Mouse (Mus musculus) hindbrain, embryonic 15.5 days (tissue): Measurements from ENCODE around the gene Platr17. TPM values are rescaled to one million over a fixed set of nuclear protein-coding genes. Genes with fewer than 3 reads are reported as not detected.

Experiments
- ATAC-seq: fragments of 200-750 bp; cut with Nextera tagmentation; 2 replicates; pipeline ENCODE4 v1.8.0; 2017; ENCODE audit warnings: low read depth, moderate number of reproducible peaks, moderate TSS enrichment; ENCODE audit not compliant: low FRiP score
- H3K27ac ChIP-seq: fragments of 300-500 bp; sonication (generic); replicated peaks from 2 replicates; pipeline ENCODE4 v1.5.1; 2015; ENCODE audit warnings: mild to moderate bottlenecking, inconsistent platforms
- H3K27me3 ChIP-seq: fragments of 300-500 bp; sonication (generic); 2 replicates; pipeline ENCODE4 v1.6.1; 2015; ENCODE audit warnings: control low read depth, inconsistent platforms
- H3K36me3 ChIP-seq: fragments of 300-500 bp; sonication (generic); 2 replicates; pipeline ENCODE4 v1.6.1; 2015; ENCODE audit warnings: control low read depth, inconsistent platforms
- H3K4me1 ChIP-seq: fragments of 300-500 bp; sonication (generic); replicated peaks from 2 replicates; pipeline ENCODE4 v1.6.1; 2015; ENCODE audit warnings: control low read depth, inconsistent platforms
- H3K4me2 ChIP-seq: fragments of 300-500 bp; sonication (generic); 2 replicates; pipeline ENCODE4 v1.6.1; 2015; ENCODE audit warnings: moderate library complexity, mild to moderate bottlenecking, inconsistent platforms
- H3K4me3 ChIP-seq: fragments of 300-500 bp; sonication (generic); 2 replicates; pipeline ENCODE4 v1.5.1; 2015; ENCODE audit warnings: mild to moderate bottlenecking, inconsistent platforms
- H3K9ac ChIP-seq: fragments of 300-500 bp; sonication (generic); 2 replicates; pipeline ENCODE4 v1.6.1; 2015; ENCODE audit warnings: inconsistent platforms
- H3K9me3 ChIP-seq: fragments of 300-500 bp; sonication (generic); 2 replicates; pipeline ENCODE4 v1.6.1; 2016; ENCODE audit warnings: control low read depth, inconsistent platforms
- WGBS: fragments of 180-500 bp; shearing (Covaris S2); methylation state at CpG from one replicate; pipeline ENCODE4 v1.1.7; 2015; 5-methylcytosine and 5-hydroxymethylcytosine counted together
- polyA plus RNA-seq: library from polyadenylated mRNA; unstranded; fragments of >200 nt; fragmentation: Nextera tagmentation; extraction: Ambion mirVana; gene quantifications from 2 replicates; pipeline ENCODE4 v1.2.1, GENCODE M21; 2015

The Platr17 gene
- polyA plus RNA-seq, 1 experiment from 2014 or later, result 0.26 TPM

DNA sequence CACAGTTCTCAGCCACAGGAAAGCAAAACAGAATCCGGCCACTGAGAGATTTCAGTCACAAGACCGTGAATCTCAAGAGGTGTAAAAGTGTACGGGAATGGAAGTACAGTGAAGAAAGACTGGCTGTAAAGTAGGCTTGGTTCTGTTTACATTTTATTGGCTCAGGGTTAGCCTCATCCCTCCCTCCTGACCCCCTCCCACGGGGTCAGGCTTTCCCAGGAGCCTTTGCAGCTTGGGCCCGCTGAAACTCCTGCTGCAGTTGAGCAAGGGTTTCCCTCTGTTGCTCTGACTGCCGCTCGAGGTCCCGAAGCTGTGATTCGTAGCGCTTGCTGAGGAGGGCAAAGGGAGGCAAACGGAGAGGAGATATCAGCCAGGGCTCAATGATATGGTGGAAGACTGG lies 33.8 kb downstream of the Platr17 start:
- no peak for ATAC-seq
- no peak overlapping the region for H3K9ac ChIP-seq
- peak overlapping the region; percentile 97 for H3K4me2 ChIP-seq
- 86% methylated on average over 11 of the region's 11 CpGs for WGBS
- peaks cover 23% of the 10 kb centered on the region for H3K4me1 ChIP-seq
- H3K36me3 ChIP-seq, result peaks cover 11% of the 10 kb centered on the region; the same call in 1 of the 2 replicates
- no peaks in the 10 kb centered on the region for H3K9me3 ChIP-seq
- peak overlapping the region; percentile 85; the same call in 1 of the 2 replicates for H3K4me3 ChIP-seq
- no peak overlapping the region for H3K27ac ChIP-seq
- H3K27me3 ChIP-seq, result no peaks in the 10 kb centered on the region

DNA sequence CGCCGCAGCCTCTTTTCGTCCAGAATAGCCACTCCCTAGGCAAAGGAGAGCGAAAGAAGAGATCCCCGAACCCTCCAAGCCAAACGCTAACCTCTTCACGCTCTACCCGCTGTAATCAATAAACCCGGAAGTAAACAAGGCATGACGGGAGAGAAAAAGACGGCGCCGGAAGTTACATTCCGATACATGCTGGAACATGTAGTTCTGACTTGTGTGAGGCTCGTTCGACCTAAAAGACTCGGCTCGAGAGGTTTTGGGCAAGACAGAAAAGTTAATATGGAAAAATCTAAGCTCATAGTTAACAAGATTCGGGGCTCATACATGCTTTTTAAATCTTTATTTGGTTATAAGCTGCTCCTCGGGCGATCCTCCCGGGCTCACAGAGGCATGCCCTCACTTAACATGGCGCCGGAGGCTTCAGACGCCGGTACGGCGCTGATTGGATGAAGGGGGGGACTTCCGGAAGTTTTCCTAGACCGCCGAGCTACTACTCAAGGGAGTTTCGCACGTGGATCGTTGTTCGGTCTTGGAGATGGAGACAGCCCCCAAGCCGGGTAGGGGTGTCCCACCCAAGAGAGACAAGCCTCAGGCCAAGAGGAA lies 35.4 kb downstream of the Platr17 start, which contains the start of the genes Pfdn6 and Wdr46:
Pfdn6 (minus strand) TSS at position 138 of the 600 bp plus-strand sequence.
Wdr46 (plus strand) TSS at position 455 of the 600 bp plus-strand sequence.
- peak within 1 kb of the TSS; percentile 80 for H3K9ac ChIP-seq
- H3K4me2 ChIP-seq, result peak within 1 kb of the TSS; percentile 97
- peak within 1 kb of the TSS; percentile 85 for H3K4me3 ChIP-seq
- peak; percentile 91 for ATAC-seq
- H3K27me3 ChIP-seq, result no peaks in the 10 kb centered on the region
- H3K27ac ChIP-seq, result peak within 1 kb of the TSS; percentile 57
- WGBS, result under 1% methylated on average over 36 of the region's 36 CpGs
- peaks cover 21% of the 10 kb centered on the region for H3K36me3 ChIP-seq
- H3K4me1 ChIP-seq, result peaks cover 23% of the 10 kb centered on the region
- no peaks in the 10 kb centered on the region for H3K9me3 ChIP-seq

DNA sequence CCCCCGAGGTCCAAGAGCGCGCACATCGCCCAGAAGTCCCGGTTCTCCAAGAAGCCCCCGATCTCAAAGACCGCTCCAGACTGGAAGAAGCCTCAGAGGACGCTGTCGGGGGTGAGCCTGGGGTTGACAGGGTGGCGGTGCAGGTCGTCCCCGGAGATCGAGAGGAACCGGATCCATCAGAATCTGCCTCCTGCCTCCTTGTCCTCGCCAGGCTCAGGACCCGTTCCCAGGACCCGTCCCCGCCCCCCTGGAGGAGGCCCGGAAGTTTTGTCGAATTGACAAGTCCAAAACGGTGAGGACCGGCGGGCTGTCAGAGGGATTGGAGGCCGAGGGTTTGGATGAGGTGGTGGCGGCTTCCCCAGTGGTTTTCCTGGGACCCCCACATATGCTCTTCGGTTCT lies 36.0 kb downstream of the Platr17 start:
- peaks cover 28% of the 10 kb centered on the region for H3K36me3 ChIP-seq
- H3K4me1 ChIP-seq, result peaks cover 23% of the 10 kb centered on the region
- peak overlapping the region; percentile 97 for H3K4me2 ChIP-seq
- no peaks in the 10 kb centered on the region for H3K9me3 ChIP-seq
- 0 out of 2 replicates have a peak overlapping the region, but pooled peaks have one; percentile 57 for H3K27ac ChIP-seq
- H3K4me3 ChIP-seq, result peak overlapping the region; percentile 85
- WGBS, result 2% methylated on average over 26 of the region's 26 CpGs
- H3K27me3 ChIP-seq, result no peaks in the 10 kb centered on the region
- ATAC-seq, result peak; percentile 14; the same call in 1 of the 2 replicates
- peak overlapping the region; percentile 80 for H3K9ac ChIP-seq

DNA sequence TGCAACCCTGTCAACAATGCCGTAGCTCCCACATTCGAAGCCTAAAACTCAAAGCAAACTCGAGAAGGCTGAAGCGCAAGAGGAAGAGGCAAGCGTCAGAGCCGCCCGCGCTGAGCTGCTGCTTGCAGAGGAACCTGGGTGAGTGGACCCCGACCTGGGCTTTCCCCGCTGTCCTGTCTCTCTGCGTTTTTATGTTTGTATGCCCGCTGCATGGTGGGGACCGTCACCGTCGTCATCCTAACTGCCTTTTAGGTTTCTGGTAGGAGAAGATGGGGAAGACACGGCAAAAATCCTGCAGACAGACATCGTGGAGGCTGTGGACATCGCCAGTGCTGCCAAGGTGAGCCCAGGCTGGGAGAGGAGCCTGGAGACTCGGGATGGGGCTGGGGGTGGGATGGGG lies 36.4 kb downstream of the Platr17 start:
- H3K4me1 ChIP-seq, result peaks cover 23% of the 10 kb centered on the region
- peak overlapping the region; percentile 85 for H3K4me3 ChIP-seq
- H3K27ac ChIP-seq, result no peak overlapping the region
- H3K4me2 ChIP-seq, result peak overlapping the region; percentile 97
- 66% methylated on average over 19 of the region's 19 CpGs for WGBS
- ATAC-seq, result no peak
- no peaks in the 10 kb centered on the region for H3K27me3 ChIP-seq
- H3K9me3 ChIP-seq, result no peaks in the 10 kb centered on the region
- H3K9ac ChIP-seq, result peak overlapping the region; percentile 80
- peaks cover 32% of the 10 kb centered on the region for H3K36me3 ChIP-seq

DNA sequence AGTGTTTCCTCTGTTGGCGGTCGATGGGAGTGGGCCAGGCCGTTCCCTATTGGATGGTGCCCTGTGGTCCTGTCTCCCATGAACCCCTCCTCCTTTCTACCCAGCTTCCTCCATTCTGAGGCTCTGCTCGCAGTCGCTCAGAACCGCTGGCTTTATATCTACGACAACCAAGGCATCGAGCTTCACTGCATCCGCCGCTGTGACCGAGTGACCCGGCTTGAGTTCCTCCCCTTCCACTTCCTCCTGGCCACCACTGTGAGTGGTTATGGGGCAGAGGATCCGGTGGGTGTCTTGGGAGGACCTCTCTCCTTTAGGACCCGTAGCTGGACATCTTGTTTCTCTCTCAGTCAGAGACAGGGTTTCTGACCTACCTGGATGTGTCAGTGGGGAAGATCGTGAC lies 38.5 kb downstream of the Platr17 start:
- no peaks in the 10 kb centered on the region for H3K9me3 ChIP-seq
- H3K4me2 ChIP-seq, result no peak overlapping the region
- H3K27me3 ChIP-seq, result no peaks in the 10 kb centered on the region
- H3K4me3 ChIP-seq, result no peak overlapping the region
- H3K9ac ChIP-seq, result no peak overlapping the region
- 96% methylated on average over 15 of the region's 15 CpGs for WGBS
- no peak overlapping the region for H3K27ac ChIP-seq
- peaks cover 34% of the 10 kb centered on the region for H3K36me3 ChIP-seq
- no peak for ATAC-seq
- peaks cover 23% of the 10 kb centered on the region for H3K4me1 ChIP-seq

DNA sequence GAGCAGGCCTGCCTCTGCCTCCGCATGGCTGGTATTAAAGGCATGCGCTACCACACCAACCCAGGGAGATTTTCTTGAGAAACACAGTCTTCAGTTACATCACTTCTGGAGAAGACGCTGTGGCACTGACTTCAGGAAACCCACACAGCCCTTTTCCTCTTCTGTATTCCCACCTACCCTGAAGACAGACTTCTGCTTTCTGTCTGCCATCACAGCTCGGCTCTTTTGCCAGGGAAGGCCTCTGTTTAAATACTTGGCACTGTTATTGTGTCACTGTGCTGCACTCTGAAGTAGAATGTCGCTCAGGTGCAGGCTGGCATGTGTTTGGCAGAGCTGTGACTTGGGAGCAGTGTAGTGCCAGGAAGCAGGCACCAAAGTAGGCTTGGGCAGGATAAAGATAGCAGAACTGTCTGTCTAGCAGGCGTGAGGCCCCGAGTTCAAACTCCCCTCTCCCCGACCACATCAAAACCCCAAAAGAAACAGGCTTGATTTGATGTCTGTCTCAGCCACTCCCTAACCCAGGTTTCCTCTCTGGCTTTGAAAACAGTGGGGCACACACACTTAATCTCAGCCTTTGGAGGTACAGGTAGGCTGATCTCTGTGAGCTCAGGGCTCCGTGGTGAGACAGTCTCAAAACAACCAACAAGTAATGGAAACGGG lies 42.6 kb downstream of the Platr17 start:
- WGBS, result 95% methylated on average over 10 of the region's 10 CpGs
- H3K36me3 ChIP-seq, result peaks cover 50% of the 10 kb centered on the region

DNA sequence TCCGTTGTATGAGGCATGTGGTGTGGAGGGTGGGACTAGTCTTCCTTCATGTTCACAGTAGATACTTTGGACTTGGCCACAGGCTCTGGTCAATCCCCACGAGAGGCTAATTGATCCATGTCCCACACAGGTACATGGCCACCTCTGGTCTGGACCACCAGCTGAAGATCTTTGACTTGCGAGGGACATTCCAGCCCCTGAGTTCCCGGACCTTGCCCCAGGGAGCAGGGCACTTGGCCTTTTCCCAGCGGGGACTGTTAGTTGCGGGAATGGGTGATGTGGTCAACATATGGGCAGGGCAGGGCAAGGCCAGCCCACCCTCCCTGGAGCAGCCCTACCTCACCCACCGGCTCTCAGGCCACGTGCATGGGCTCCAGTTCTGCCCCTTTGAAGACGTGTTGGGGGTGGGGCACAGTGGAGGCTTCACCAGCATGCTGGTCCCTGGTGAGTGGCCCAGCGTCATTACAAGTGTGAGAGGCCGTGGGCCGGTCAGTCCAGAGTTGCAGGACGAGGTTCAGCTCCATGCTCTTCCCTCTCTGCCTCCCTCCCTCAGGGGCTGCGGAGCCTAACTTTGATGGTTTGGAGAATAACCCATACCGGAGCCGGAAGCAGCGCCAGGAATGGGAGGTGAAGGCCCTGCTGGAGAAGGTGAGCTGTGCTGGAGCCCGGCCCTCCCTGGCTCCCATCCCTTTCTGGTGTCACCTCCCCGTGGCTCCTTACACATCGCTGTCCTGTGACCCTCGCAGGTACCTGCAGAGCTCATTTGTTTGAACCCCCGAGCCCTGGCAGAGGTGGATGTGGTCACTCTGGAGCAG lies 43.4 kb downstream of the Platr17 start:
- no peaks in the 10 kb centered on the region for H3K9me3 ChIP-seq
- H3K27ac ChIP-seq, result no peak overlapping the region
- no peaks in the 10 kb centered on the region for H3K27me3 ChIP-seq
- ATAC-seq, result no peak
- H3K4me3 ChIP-seq, result no peak overlapping the region
- peaks cover 45% of the 10 kb centered on the region for H3K4me1 ChIP-seq
- no peak overlapping the region for H3K9ac ChIP-seq
- H3K36me3 ChIP-seq, result peaks cover 57% of the 10 kb centered on the region
- no peak overlapping the region for H3K4me2 ChIP-seq
- WGBS, result 88% methylated on average over 22 of the region's 22 CpGs

More for the DNA sequence above, 42.6 kb downstream of the Platr17 start:
- Histone ChIP-seq H3K27ac (no peak overlapping the region), H3K27me3 (no peaks in the 10 kb centered on the region), H3K9me3 (no peaks in the 10 kb centered on the region), H3K4me3 (no peak overlapping the region), H3K9ac (no peak overlapping the region), H3K4me2 (no peak overlapping the region), H3K4me1 (peaks cover 37% of the 10 kb centered on the region)
- ATAC-seq, result no peak

DNA sequence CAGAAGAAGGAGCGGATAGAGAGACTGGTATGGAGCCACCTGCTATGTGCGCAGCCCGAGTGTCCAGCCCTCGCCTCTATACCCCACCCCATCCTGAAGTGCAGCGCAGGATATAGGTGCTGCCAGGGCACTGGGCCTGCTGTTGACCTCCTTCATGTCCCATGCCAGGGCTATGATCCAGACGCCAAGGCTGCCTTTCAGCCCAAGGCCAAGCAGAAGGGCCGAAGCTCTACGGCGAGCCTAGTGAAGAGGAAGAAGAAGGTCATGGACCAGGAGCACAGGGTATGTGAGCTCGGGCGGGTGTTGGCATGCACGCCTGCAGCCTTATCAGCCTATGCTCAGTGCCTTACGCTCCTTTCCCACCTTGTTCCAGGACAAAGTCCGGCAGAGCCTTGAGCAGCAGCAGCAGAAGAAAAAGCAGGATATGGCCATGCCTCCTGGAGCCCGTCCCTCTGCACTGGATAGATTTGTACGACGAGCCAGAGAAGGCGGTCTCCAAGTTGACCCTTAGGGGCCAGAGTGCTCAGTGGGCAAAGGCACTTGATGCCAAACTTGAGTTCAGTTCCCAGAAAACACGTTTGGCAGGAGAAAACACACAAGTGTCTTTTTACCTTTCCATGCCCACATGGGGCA lies 44.1 kb downstream of the Platr17 start:
- H3K4me1 ChIP-seq, result peaks cover 52% of the 10 kb centered on the region
- no peak overlapping the region; the same call in 1 of the 2 replicates for H3K4me3 ChIP-seq
- H3K27me3 ChIP-seq, result no peaks in the 10 kb centered on the region
- H3K9me3 ChIP-seq, result no peaks in the 10 kb centered on the region
- ATAC-seq, result no peak
- H3K27ac ChIP-seq, result no peak overlapping the region
- WGBS, result 91% methylated on average over 19 of the region's 19 CpGs
- H3K9ac ChIP-seq, result no peak overlapping the region
- H3K36me3 ChIP-seq, result peaks cover 58% of the 10 kb centered on the region
- H3K4me2 ChIP-seq, result no peak overlapping the region

DNA sequence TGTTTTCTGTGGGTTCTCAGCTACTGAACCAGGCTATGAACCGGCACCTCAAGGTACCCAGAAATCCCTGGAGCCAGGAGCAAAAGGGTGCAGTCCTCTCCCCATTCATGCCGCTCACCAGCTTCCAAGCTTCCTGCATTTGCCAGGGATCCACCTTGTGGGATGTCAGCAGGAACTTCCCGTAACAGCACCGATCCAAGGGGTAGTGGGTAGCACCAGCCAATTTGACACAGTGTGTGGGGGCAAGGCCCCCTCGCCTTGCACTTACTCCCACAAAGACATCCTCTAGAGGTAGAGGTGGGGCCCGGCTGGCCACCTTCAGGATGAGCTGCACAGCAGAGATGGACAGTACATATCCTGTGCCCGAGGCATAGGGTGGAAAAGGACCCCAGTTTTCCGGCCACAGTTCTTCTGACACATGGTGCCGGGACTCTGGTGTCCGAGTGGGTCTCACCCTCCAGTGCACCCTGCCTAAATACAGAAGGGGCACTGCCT lies 45.2 kb downstream of the Platr17 start:
- peaks cover 61% of the 10 kb centered on the region for H3K4me1 ChIP-seq
- no peak; the same call in 1 of the 2 replicates for ATAC-seq
- no peaks in the 10 kb centered on the region for H3K9me3 ChIP-seq
- H3K36me3 ChIP-seq, result peaks cover 51% of the 10 kb centered on the region
- H3K9ac ChIP-seq, result peak overlapping the region; percentile 61
- WGBS, result 78% methylated on average over 10 of the region's 10 CpGs
- H3K27me3 ChIP-seq, result no peaks in the 10 kb centered on the region
- H3K27ac ChIP-seq, result peak overlapping the region; percentile 91
- H3K4me3 ChIP-seq, result peak overlapping the region; percentile 49
- H3K4me2 ChIP-seq, result peak overlapping the region; percentile 83

DNA sequence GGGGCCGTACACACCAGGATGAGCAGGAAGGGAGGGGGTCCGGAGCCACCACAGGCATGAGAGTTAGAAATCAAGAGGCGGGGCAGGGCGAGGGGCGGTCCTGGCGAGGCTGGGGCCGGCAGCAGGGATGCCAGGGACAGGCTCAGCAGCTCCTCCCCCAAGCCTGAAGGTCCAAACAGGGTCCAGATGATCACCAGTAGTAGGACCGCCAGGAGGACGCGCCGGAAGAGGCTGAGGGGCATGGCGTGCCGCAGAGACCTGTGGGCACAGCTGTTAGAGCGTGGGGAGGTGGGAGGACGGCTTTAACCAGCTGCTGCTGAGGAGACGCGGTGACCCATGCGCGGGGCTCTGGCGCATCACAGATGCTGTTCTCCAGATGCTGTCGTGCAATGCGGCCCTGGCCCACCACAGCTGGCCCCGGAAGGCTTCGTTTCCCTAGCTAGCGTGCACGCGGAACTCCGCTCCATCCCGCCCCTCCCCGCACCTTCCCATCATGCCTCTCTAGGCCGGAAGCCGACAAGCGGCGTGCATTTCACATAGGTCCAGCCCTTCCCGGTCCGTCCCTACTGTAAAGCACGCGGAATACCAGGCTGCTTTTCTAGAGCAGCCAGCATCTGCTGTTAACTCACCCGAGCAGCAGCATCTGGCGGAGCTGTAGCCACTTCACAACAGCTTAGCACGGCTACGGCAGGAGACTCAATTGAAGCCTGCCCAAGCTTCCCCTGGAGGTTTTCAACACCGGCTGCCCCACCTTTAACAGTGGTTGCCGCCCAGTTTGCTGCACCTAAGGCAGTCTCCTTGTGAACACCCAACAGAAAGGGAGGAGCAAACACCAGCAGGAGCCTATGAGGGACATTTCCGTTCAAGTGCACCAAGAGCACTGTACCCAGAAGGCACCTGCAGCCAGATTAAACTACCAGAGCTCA lies 46.3 kb downstream of the Platr17 start, which contains the start of gene B3galt4:
B3galt4 (minus strand) TSS at position 468 of the 926 bp plus-strand sequence.
- Histone ChIP-seq H3K4me3 (peak within 1 kb of the TSS; percentile 49), H3K9ac (peak within 1 kb of the TSS; percentile 61), H3K9me3 (no peaks in the 10 kb centered on the region), H3K27ac (peak within 1 kb of the TSS; percentile 91), H3K4me2 (peak within 1 kb of the TSS; percentile 83), H3K27me3 (no peaks in the 10 kb centered on the region), H3K36me3 (peaks cover 40% of the 10 kb centered on the region), H3K4me1 (peaks cover 62% of the 10 kb centered on the region)
- ATAC-seq, result peak; percentile 79
- under 1% methylated on average over 43 of the region's 45 CpGs for WGBS
